18 mouse cellular contexts compared by ENCODE assay signal in genomic region chr11:9076444-9076843, GRCm38 (mm10). TPM values are rescaled to one million over a fixed set of nuclear protein-coding genes. Genes with fewer than 3 reads are reported as not detected.
"Had no signal": no experiment of that assay in that cellular context is flagged by ENCODE, and none has a peak within 500 bp of the region (broad histone marks: within the 10 kb centered on the region; RNA-seq: fewer than 3 reads in every experiment).

No protein-coding gene starts in this region.

- H3K27me3 ChIP-seq: neural tube, embryonic 12.5 days; neural tube, embryonic 13.5 days; stomach, embryonic 15.5 days had no signal

- H3K4me1 ChIP-seq: neural tube, embryonic 12.5 days; neural tube, embryonic 13.5 days; stomach, embryonic 15.5 days had no signal

- H3K4me2 ChIP-seq: neural tube, embryonic 12.5 days; neural tube, embryonic 13.5 days; stomach, embryonic 15.5 days had no signal

- H3K27ac ChIP-seq: neural tube, embryonic 12.5 days; neural tube, embryonic 13.5 days; stomach, embryonic 15.5 days; stomach, postnatal 0 days had no signal

- H3K36me3 ChIP-seq: neural tube, embryonic 12.5 days; neural tube, embryonic 13.5 days; stomach, embryonic 15.5 days had no signal

- H3K9me3 ChIP-seq: neural tube, embryonic 12.5 days; neural tube, embryonic 13.5 days; stomach, embryonic 15.5 days had no signal

- H3K4me3 ChIP-seq: neural tube, embryonic 12.5 days; neural tube, embryonic 13.5 days; stomach, embryonic 15.5 days had no signal

- H3K9ac ChIP-seq: neural tube, embryonic 12.5 days; neural tube, embryonic 13.5 days; stomach, embryonic 15.5 days had no signal

- DNase-seq: retina, postnatal 1 day; right cerebral cortex, adult 18-20 months; right cerebral cortex, postnatal 14 days; right cerebral cortex, postnatal 25 days; right cerebral cortex, postnatal 4 days; spleen, adult 18-20 months; thymus, adult 18-20 months; thymus, adult 2 months; thymus, postnatal 14 days; thymus, postnatal 25 days; thymus, postnatal 36 days; thymus, postnatal 4 days had no signal

RNA-seq across cellular contexts. Expression of gene Sun3, which starts 27.7 kb away (rescaled TPM):
- polyA plus RNA-seq: neural tube, embryonic 12.5 days; small intestine, adult 2 months; spleen, adult 2 months; thymus, adult 2 months had no signal
